Mouse (Mus musculus) cerebellum, adult 2 months (tissue): Measurements from ENCODE around the gene Fam3c.

Experiments
- CTCF ChIP-seq: fragments of 200-500 bp; IDR thresholded peaks from 2 replicates; pipeline ENCODE4 v1.5.1; 2011; ENCODE audit warnings: low read depth, mild to moderate bottlenecking, control low read depth, low read length, moderate library complexity, borderline replicate concordance; ENCODE audit not compliant: insufficient read depth
- POLR2A ChIP-seq: fragments of 200-500 bp; IDR thresholded peaks from 2 replicates; pipeline ENCODE4 v1.6.1; 2011; ENCODE audit warnings: low read length, control low read depth, borderline replicate concordance; ENCODE audit not compliant: insufficient read depth

GRCm38 (mm10) chr6:22349531-22350238, 6.4 kb downstream of the Fam3c start:
- TF ChIP-seq CTCF (no peak), POLR2A (no peak)
